Mouse (Mus musculus) left cerebral cortex, adult 2 months (tissue): ENCODE results near the gene Pofut2. TPM values are rescaled to one million over a fixed set of nuclear protein-coding genes. Genes with fewer than 3 reads are reported as not detected.

ENCODE experiments used
- DNase-seq, 2 experiments: peaks; one replicate each; pipeline ENCODE4 v3.0.0; 2021 to 2022; ENCODE audit warnings: low spot score in 2 of 2, mixed read lengths in 1 of 2; ENCODE audit errors: extremely low spot score in 1 of 2
- H3K27ac ChIP-seq: fragments of 200-600 bp; 2 replicates; pipeline ENCODE4 v1.8.1; 2022
- H3K4me3 ChIP-seq: fragments of 200-600 bp; 2 replicates; pipeline ENCODE4 v1.8.1; 2022
- CTCF ChIP-seq: fragments of 200-600 bp; IDR thresholded peaks from 2 replicates; pipeline ENCODE4 v1.8.1; 2022; ENCODE audit warnings: antibody characterized with exemption, mild to moderate bottlenecking, moderate library complexity
- intact Hi-C: fragments of 180-260 bp; cut with DNase I; formaldehyde crosslinking; loops from one replicate; pipeline ENCODE4 v1.15.1; 2025
- long read RNA-seq, 2 experiments: library from polyadenylated mRNA; stranded (forward); transcript quantifications; one replicate each; pipeline ENCODE4 v2.0.0; 2021; ENCODE audit warnings: borderline mapping rate in 2 of 2
- total RNA-seq, 2 experiments: library from RNA; stranded (reverse); gene quantifications; 2 replicates each; pipeline ENCODE4 v1.2.3; 2021

Gene Pofut2
- 10 to 100 TPM; 37.6 to 38.2 TPM for total RNA-seq
- long read RNA-seq, experiment 1, transcript Pofut2-201 (9 exons, 2,290 nt) = major isoform, 38 of 47 reads
- long read RNA-seq, experiment 1, partial matches to known transcripts = 3 of 47 reads
- long read RNA-seq, experiment 1, other reads (novel, unspliced or antisense) = 5 of 47 reads
- long read RNA-seq, experiment 2, transcript Pofut2-201 (9 exons, 2,290 nt) = major isoform, 27 of 37 reads
- long read RNA-seq, experiment 2, partial matches to known transcripts = 4 of 37 reads
- long read RNA-seq, experiment 2, other reads (novel, unspliced or antisense) = 6 of 37 reads

DNA sequence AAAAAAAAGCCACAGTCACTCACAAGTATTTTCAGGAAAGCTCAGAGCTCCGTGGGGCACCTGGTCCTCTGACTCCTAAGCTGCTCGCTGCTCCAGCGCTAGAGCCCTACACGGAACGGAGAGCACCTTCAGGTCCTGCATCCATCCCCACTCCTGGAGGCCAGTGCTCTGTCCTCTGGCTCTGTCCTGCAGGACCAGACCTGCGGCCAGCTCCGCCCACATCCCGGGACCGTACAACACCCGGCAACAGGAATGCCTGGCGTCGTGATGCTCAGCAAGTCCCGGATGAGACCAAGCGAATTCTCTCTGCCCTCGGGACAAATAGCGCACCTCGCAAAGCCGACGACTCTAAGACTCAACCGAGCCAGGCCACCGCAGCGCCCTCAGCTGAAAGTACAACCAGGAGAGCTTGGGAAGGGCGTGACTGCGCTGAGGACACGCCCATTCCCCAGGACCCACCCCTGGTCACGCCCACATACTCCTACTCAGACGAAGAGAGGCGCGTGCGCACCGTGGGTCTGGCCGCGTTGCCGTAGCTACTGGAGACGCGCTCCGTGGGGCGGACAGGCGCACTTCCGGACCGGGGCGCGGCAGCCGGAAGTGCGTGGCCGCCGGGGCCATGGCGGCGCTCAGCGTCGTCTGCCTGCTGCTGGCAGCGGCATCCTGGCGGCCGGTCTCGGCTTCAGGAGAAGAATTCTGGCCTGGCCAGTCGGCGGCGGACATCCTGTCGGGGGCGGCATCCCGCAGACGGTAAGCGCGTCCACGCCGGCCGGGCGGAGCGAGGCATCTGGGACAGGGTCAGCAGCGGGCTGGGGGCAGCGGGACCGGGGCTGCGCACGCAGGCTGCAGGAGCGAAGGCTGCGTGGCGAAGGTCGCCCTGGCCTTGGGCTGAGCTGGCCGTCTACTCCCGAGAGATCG is at the start of gene Pofut2:
Gene Pofut2, plus strand, starts transcription at position 515 of the 918 bp plus-strand sequence.
- peak within 1 kb of the TSS; percentile 90 for H3K27ac ChIP-seq
- DNase-seq = peak; percentile 92 to 95
- TF ChIP-seq CTCF = peak; percentile 5
- peak within 1 kb of the TSS; percentile 98 for H3K4me3 ChIP-seq
- intact Hi-C loops = no loop called here

DNA sequence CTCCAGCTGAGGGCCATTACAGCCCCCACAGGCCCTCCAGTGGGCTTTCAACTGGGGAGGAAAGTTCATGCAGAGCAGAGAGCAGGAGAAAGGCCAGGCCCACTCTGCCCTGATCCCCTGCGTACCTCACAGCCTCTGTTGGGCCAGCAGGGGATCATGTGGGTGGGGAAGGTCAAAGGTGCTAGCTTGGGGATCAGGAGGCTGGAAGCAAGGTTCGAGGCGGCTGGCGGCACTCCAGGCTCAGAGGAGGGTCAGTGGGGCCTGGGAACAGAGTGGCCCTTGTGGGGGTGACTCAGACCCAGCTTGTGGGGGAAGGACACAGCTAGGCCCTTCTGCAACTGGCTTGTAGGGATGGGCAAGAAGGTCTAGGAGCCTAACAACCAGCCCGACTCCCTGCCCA is 49.8 kb upstream of the Pofut2 start:
- intact Hi-C loops = no loop called here
- no peak for DNase-seq
- no peak for TF ChIP-seq CTCF

DNA sequence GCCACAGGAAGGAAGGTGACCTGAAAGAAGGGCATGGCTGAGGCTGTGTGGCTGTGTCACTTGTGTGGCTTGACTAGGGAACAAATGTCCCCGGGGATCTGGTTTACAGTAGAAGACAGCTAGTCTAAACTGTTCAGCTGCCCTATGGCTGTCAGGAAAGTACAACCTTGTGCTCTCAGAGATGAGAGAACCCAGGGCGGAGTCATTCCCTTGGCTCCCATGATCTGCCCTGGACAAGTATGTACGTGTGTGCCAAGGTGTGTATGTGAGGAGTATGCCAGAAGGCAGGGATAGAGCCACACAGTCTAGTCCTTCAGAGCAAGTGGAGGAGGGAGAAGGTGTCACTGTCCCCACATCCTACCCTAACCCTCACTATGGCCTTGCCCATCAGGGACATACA is 48.4 kb upstream of the Pofut2 start:
- no peak for TF ChIP-seq CTCF
- no peak for DNase-seq
- Histone ChIP-seq H3K4me3 (no peak overlapping the region), H3K27ac (no peak overlapping the region)
- intact Hi-C loops = no loop called here

More for the DNA sequence above, 49.8 kb upstream of the Pofut2 start:
- Histone ChIP-seq H3K4me3 (no peak overlapping the region), H3K27ac (no peak overlapping the region)

DNA sequence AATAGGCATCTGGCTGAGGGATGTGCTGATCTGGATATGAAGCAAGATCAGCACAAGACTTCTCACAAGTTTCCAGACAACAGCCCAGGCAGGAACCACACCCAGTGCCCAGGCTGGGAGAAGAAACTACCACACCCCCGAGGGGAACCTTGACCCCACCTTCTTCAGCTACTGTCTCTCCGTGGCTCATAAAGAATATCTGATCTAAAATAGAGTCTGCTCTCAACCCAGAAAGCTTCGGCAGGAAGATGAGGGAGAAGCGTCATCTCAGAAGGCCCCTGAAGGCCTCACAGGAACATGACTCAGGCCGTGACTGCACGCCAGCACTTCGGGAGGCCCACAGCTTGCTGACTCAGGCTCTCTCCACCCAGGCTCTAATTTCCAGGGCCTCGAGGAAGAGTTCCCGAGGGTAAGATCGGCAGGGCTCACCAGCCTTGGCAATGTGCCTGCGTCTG is 47.9 kb upstream of the Pofut2 start:
- intact Hi-C loops = no loop called here
- no peak overlapping the region for H3K4me3 ChIP-seq
- TF ChIP-seq CTCF = no peak
- H3K27ac ChIP-seq = no peak overlapping the region
- peak; percentile 41 to 54 for DNase-seq

DNA sequence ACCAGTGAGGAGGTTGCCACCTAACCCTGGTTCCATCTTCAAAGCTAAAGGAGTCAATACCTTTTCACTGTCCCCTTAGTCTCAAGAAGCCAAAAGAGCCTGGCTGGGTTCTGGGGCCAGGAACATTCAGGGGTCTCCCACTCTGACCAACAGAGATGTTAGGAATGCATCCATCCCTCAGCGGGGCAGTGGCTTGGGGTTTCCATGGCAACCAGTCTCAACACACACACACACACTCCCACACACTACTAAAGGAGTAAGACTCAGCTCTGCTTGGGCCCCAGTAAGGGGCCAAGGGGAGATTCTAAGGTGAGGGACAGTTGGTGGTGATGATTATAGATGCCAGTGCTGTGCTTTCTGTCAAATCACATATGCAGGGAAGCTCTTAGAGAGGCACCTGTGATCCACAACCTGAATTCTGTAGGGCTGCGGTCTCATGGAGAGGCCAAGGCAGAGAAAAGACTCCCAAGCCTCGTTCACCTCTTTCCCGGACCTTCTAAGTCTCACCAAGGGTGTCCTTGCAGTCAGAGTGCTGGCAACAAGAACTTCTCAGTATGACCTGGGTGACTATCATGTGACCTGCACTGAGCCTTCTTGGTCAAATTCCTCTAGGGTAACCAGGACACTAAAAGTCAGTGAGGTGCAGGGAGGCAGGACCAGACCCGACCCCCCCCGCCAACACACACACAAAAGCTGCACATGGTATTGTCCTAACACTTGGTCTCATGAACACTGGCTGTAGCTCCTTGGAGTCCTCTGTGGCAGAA is 46.5 kb upstream of the Pofut2 start:
- no peak for DNase-seq
- Histone ChIP-seq H3K4me3 (no peak overlapping the region), H3K27ac (no peak overlapping the region)
- TF ChIP-seq CTCF = no peak
- intact Hi-C loops = no loop called here

DNA sequence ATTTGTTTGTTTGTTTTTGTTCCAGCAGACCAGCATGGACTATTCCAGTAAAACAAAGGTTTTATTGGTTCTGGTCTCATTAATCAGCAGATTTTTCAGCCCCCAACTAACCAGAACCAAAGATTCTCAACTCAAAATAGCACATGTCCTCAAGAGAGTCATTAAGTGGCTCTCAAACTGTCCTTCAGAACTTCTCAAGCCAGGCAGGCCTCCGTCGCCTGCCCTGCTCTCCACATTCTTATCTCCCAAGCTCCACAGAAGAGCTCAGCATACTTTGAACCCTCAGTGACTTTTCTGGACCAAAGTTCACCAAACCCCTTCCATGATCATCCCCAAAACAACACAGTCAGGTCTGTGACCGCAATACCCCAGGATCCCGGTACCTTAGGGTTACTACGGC is 45.5 kb upstream of the Pofut2 start:
- no peak overlapping the region for H3K27ac ChIP-seq
- TF ChIP-seq CTCF = no peak
- no peak overlapping the region for H3K4me3 ChIP-seq
- no peak for DNase-seq
- intact Hi-C loops = no loop called here

DNA sequence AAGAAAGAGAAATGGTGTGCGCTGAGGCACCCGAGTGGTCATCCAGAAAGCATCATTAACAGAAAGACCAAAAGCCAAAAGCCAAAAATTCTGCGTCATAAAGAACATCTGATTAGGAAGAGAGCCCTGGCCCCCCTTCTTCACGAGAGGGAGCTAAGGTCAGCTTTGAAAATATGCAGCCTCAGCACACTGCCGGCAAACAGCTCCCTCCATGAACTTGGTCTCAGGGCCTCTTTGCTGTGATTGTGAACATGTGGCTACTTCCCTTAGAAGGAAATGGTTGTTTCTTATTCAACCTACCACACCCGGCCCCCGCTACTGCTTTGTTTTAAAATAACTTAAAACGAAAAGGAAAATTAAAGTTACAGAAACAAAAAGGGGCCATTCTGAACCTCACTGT is 44.4 kb upstream of the Pofut2 start:
- Histone ChIP-seq H3K27ac (no peak overlapping the region), H3K4me3 (no peak overlapping the region)
- intact Hi-C loops = no loop called here
- no peak for TF ChIP-seq CTCF
- no peak for DNase-seq

DNA sequence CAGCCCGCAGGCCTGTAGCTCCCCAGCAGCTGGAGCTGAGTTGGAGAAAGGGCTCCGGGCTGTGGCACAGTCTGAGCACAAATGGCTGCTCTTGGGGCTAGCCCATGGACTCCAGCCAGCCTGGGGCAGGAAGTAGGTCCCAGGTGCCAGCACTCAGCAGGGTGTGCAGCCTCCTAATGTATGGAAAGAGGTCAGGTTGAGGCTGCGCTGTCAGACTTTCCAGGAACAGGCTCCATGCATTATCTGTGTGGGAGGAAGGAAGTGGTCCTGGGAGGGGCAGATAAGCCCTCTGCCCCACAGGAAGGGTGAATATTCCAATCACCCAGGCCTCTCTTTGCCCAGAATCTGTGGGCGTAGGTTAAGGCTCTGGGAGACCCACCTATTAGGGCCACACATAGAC is 43.4 kb upstream of the Pofut2 start:
- TF ChIP-seq CTCF = no peak
- no peak for DNase-seq

DNA sequence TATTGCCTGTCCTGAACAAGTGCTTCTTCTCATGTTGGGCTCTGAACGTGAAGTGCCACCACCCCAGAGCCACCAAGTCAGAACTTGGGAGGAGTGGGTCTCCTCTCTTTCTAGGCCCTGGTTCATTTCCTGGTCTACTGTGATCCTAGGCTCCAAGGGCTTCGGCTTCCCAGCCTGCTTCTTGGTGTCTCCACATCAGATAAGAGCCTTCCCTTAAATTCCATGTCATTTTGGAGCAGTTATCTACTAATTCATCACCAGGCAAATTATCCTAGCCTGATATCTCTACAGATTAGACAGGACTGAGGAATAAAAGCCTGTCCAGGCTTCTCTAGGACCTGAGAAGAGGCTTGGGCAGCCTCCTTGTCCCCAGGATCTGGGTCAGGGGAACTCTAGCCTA is 42.7 kb upstream of the Pofut2 start:
- Histone ChIP-seq H3K27ac (no peak overlapping the region), H3K4me3 (no peak overlapping the region)
- intact Hi-C loops = no loop called here
- no peak for TF ChIP-seq CTCF
- no peak for DNase-seq

More for the DNA sequence above, 43.4 kb upstream of the Pofut2 start:
- Histone ChIP-seq H3K27ac (no peak overlapping the region), H3K4me3 (no peak overlapping the region)
- intact Hi-C loops = no loop called here

DNA sequence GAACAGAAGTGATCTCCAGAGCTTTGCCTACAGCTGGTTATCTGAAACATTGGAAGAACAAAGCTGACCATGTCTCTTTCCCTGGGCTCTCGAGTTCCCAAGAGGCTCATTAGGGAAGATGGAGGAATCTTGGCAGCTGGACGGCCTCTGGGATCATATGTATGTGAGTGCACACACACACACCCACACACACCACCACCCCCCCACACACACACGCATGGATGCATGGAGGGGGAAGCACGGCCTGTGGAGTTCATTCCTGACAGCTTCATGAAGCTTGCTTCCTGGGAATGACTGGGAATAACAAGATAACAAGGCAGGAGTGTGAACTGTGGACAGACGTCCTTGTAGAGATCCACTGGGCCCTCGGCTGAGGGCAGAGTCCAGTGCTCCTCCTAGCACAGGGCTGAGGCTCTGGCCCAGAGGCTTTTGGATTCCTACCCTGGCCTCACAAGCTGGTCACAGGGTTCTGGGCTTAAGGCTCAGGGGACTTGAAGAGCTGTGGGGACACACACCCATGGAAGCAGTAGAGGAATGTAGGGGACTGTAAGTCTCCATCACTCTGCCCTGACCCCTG is 41.8 kb upstream of the Pofut2 start:
- no peak overlapping the region for H3K4me3 ChIP-seq
- TF ChIP-seq CTCF = no peak
- no peak for DNase-seq
- H3K27ac ChIP-seq = no peak overlapping the region
- intact Hi-C loops = no loop called here

DNA sequence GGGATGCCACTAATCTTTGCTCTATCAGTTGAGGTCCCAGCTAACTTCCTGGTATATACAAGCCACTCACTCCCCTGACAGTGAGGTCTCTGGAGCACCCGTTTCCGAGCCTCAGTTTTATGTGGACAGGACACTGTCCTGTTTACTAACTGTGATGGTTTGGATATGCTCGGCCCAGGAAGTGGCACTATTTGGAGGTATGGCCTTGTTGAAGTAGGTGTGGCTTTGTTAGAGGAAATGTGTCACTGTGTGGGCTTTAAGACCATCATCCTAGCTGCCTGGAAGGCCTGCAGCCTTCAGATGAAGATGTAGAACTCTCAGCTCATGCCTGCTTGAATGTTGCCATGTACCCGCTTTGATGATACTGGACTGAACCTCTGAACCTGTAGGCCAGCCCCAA is 41.0 kb upstream of the Pofut2 start:
- intact Hi-C loops = no loop called here
- H3K4me3 ChIP-seq = no peak overlapping the region
- DNase-seq = no peak
- no peak for TF ChIP-seq CTCF
- no peak overlapping the region for H3K27ac ChIP-seq
